Mouse (Mus musculus): Measurements from ENCODE around the gene Rergl. TPM values are rescaled to one million over a fixed set of nuclear protein-coding genes. Genes with fewer than 3 reads are reported as not detected.

The Rergl gene
- polyA plus RNA-seq, 1 experiment from 2014 or later = not detected

Other genes with a start within 250 kb of the Rergl start
- 0.52 and 0.71 TPM in 2 replicates for gene Pik3c2g, start 85.2 kb upstream of the Rergl start, polyA plus RNA-seq (2015; fragmentation: Nextera tagmentation; extraction: Ambion mirVana)

Data from hindbrain, embryonic 15.5 days (tissue).